Mouse (Mus musculus): Measurements from ENCODE around the gene Zbtb2. TPM values are rescaled to one million over a fixed set of nuclear protein-coding genes. Genes with fewer than 3 reads are reported as not detected.
A peak's percentile ranks its signal among the peaks of the same experiment; 100 is the strongest.

The Zbtb2 gene
- total RNA-seq, 2 experiments from 2014 or later: 10.0 to 11.5 TPM

GRCm38 (mm10) chr10:4341430-4341829 is 46.5 kb downstream of the Zbtb2 start:
- intact Hi-C loops (cut with DNase I): no loop called here

DNA sequence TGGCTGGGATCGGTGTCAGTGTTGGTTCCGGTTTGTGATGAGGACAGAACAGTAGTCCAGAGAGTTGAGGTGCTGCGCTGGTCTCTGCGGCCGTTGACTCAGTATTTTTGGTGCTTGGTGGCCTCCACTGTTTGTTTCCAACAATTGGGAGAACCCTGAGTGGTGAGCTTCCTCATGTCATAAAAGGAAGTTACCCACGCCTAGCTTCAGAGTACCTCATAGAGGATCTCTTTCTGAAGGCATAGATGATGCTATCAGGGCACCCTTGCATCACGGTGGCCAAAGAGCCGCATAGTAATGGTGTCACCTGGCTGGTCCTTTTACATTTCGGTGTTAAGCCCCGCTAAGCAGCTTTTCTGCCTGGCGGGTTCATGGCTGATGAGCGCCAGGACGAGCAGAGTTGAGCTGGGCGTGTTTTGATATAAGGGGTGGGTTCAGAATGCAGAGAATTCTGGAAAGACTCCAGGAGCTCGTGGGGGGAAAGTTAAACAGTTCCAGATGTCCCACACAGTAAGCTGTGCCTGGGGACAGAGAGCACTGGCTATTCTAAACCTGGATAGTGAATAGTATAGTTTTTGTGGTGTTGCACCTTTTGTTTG is 48.9 kb downstream of the Zbtb2 start:
- intact Hi-C loops (cut with DNase I): loop anchor here (10.0 kb wide), 1 partner anchor 804 kb away; no protein-coding TSS in a partner anchor
- no peak for DNase-seq (ENCODE audit: low spot score in 2 of 2)

More at GRCm38 (mm10) chr10:4341430-4341829, 46.5 kb downstream of the Zbtb2 start:
- DNase-seq (ENCODE audit: low spot score in 2 of 2): no peak

DNA sequence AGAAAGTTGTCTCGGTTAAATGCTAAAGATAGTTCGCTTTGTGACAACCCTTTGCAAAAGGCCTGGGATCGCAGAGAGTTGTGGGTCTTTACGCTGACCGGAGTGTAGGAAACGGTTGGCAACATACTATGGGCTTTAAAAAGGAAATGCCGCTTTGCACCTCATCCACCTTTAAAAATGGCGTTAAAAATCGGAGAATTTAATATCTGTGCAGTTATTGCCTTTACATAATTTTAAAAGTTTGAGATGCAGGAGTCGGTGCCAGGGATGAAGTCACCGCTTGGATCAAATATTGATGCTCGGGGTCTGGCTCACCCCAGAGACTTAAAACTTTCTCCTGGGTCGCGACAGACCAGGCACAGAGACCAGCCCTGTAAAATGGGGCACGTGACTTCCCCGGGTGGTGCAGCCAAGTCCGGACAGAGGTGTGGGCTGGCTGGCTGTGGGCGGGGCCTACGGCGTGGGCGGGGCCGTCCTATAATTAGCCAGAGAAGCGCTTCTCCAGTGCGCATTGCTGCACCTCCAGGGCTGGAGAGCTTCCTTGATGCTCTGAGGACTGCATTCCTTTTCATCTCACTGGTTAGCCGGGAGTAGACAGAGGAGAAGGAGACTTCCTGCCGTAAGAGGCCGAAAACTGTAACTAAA is 53.7 kb downstream of the Zbtb2 start:
- peak; percentile 35 to 50 for DNase-seq (ENCODE audit: low spot score in 2 of 2)
- intact Hi-C loops (cut with DNase I): loop anchor here (2.0 to 10.0 kb wide), 2 partner anchors 297 to 799 kb away; no protein-coding TSS in a partner anchor

- DNase-seq (ENCODE audit: low spot score in 2 of 2): peak in 1 of 2 experiments; percentile 34
- intact Hi-C loops (cut with DNase I): loop anchor here (2.0 to 10.0 kb wide), 2 partner anchors 337 to 799 kb away; no protein-coding TSS in a partner anchor
These were observed 54.6 kb downstream of the Zbtb2 start for GRCm38 (mm10) chr10:4333319-4333718.

GRCm38 (mm10) chr10:4332228-4332979 is 55.5 kb downstream of the Zbtb2 start:
- intact Hi-C loops (cut with DNase I): loop anchor here (2.0 to 10.0 kb wide), 2 partner anchors 336 to 798 kb away; no protein-coding TSS in a partner anchor
- no peak for DNase-seq (ENCODE audit: low spot score in 2 of 2)

GRCm38 (mm10) chr10:4327716-4328115 is 60.2 kb downstream of the Zbtb2 start:
- intact Hi-C loops (cut with DNase I): no loop called here
- DNase-seq (ENCODE audit: low spot score in 2 of 2): no peak

- intact Hi-C loops (cut with DNase I): no loop called here
These were observed 62.3 kb downstream of the Zbtb2 start for GRCm38 (mm10) chr10:4325562-4325961.

GRCm38 (mm10) chr10:4323885-4324284 is 64.0 kb downstream of the Zbtb2 start:
- intact Hi-C loops (cut with DNase I): no loop called here
- DNase-seq (ENCODE audit: low spot score in 2 of 2): no peak

More at GRCm38 (mm10) chr10:4325562-4325961, 62.3 kb downstream of the Zbtb2 start:
- no peak for DNase-seq (ENCODE audit: low spot score in 2 of 2)

Other genes starting within 250 kb of the Zbtb2 start
- 10 to 100 TPM; 15.9 to 16.5 TPM for gene Akap12, start 121.7 kb downstream of the Zbtb2 start, total RNA-seq (2021)
- gene Rmnd1, start 44.3 kb upstream of the Zbtb2 start, total RNA-seq (2021): 10 to 100 TPM; 28.9 to 48.9 TPM
- gene Armt1, start 44.4 kb upstream of the Zbtb2 start, total RNA-seq (2021): 10 to 100 TPM; 20.7 to 22.4 TPM
- gene Ccdc170, start 94.4 kb upstream of the Zbtb2 start, total RNA-seq (2021): under 1 TPM; 0.52 to 0.64 TPM
- 1 to 10 TPM; 2.3 to 3.4 TPM for gene Esr1, start 223.5 kb upstream of the Zbtb2 start, total RNA-seq (2021)